Mouse (Mus musculus): ENCODE results near the gene Myh13. TPM values are rescaled to one million over a fixed set of nuclear protein-coding genes. Genes with fewer than 3 reads are reported as not detected.

Gene Myh13
- polyA plus RNA-seq, 1 experiment from 2014 or later, result not detected

GRCm38 (mm10) chr11:67345186-67345855 is 23.9 kb downstream of the Myh13 start:
- TF ChIP-seq CTCF (IDR thresholded peaks at IDR 0.05; ENCODE audit: low read depth) (no peak), EP300 (IDR thresholded peaks at IDR 0.05; ENCODE audit: low read depth) (no peak)
- H3K9ac ChIP-seq (replicated peaks), result no peak overlapping the region
- no peaks in the 10 kb centered on the region for H3K9me3 ChIP-seq (ENCODE audit: low read length)
- H3K4me1 ChIP-seq (ENCODE audit: insufficient read depth), result no peaks in the 10 kb centered on the region
- no peaks in the 10 kb centered on the region for H3K36me3 ChIP-seq (replicated peaks; ENCODE audit: insufficient read depth, low read length)
- 55% methylated on average over 2 of the region's 2 CpGs for WGBS (ENCODE audit: insufficient replicate concordance)
- ATAC-seq (no peak), DNase-seq (no peak)
- H3K27ac ChIP-seq (ENCODE audit: low read depth), result no peak overlapping the region
- H3K4me3 ChIP-seq (ENCODE audit: low read depth, low read length), result no peak overlapping the region
- no peak overlapping the region for H3K4me2 ChIP-seq (ENCODE audit: low read depth, low read length)
- H3K27me3 ChIP-seq (ENCODE audit: insufficient read depth, low read length), result 0 out of 2 replicates have a peak, but pooled peaks cover 6% of the 10 kb centered on the region

- 0 out of 2 replicates have a peak, but pooled peaks cover 6% of the 10 kb centered on the region for H3K27me3 ChIP-seq (ENCODE audit: insufficient read depth, low read length)
- TF ChIP-seq EP300 (IDR thresholded peaks at IDR 0.05; ENCODE audit: low read depth) (no peak), CTCF (IDR thresholded peaks at IDR 0.05; ENCODE audit: low read depth) (no peak)
- ATAC-seq (no peak), DNase-seq (no peak)
- no peak overlapping the region for H3K4me2 ChIP-seq (ENCODE audit: low read depth, low read length)
- H3K36me3 ChIP-seq (replicated peaks; ENCODE audit: insufficient read depth, low read length), result no peaks in the 10 kb centered on the region
- no peak overlapping the region for H3K4me3 ChIP-seq (ENCODE audit: low read depth, low read length)
- H3K9me3 ChIP-seq (ENCODE audit: low read length), result no peaks in the 10 kb centered on the region
- H3K9ac ChIP-seq (replicated peaks), result no peak overlapping the region
- no peak overlapping the region for H3K27ac ChIP-seq (ENCODE audit: low read depth)
- no peaks in the 10 kb centered on the region for H3K4me1 ChIP-seq (ENCODE audit: insufficient read depth)
These were observed 24.4 kb downstream of the Myh13 start for GRCm38 (mm10) chr11:67345856-67346236.

GRCm38 (mm10) chr11:67350153-67350768 is 28.8 kb downstream of the Myh13 start:
- H3K36me3 ChIP-seq (replicated peaks; ENCODE audit: insufficient read depth, low read length), result no peaks in the 10 kb centered on the region
- H3K27me3 ChIP-seq (ENCODE audit: insufficient read depth, low read length), result 0 out of 2 replicates have a peak, but pooled peaks cover 9% of the 10 kb centered on the region
- no peak overlapping the region for H3K27ac ChIP-seq (ENCODE audit: low read depth)
- no peak overlapping the region for H3K4me3 ChIP-seq (ENCODE audit: low read depth, low read length)
- no peak overlapping the region for H3K9ac ChIP-seq (replicated peaks)
- ATAC-seq, result no peak
- peak; percentile 89 for TF ChIP-seq CTCF (IDR thresholded peaks at IDR 0.05; ENCODE audit: low read depth)
- no peak for TF ChIP-seq EP300 (IDR thresholded peaks at IDR 0.05; ENCODE audit: low read depth)
- H3K4me2 ChIP-seq (ENCODE audit: low read depth, low read length), result no peak overlapping the region
- DNase-seq, result peak; percentile 69
- 47% methylated on average over 14 of the region's 14 CpGs for WGBS (ENCODE audit: insufficient replicate concordance)
- H3K9me3 ChIP-seq (ENCODE audit: low read length), result no peaks in the 10 kb centered on the region
- no peaks in the 10 kb centered on the region for H3K4me1 ChIP-seq (ENCODE audit: insufficient read depth)

- H3K27me3 ChIP-seq (ENCODE audit: insufficient read depth, low read length), result 0 out of 2 replicates have a peak, but pooled peaks cover 9% of the 10 kb centered on the region
- DNase-seq (no peak), ATAC-seq (no peak)
- no peaks in the 10 kb centered on the region for H3K36me3 ChIP-seq (replicated peaks; ENCODE audit: insufficient read depth, low read length)
- H3K9ac ChIP-seq (replicated peaks), result no peak overlapping the region
- H3K4me2 ChIP-seq (ENCODE audit: low read depth, low read length), result no peak overlapping the region
- 46% methylated on average over 4 of the region's 4 CpGs for WGBS (ENCODE audit: insufficient replicate concordance)
- peak; percentile 22 for TF ChIP-seq CTCF (IDR thresholded peaks at IDR 0.05; ENCODE audit: low read depth)
- TF ChIP-seq EP300 (IDR thresholded peaks at IDR 0.05; ENCODE audit: low read depth), result no peak
- no peaks in the 10 kb centered on the region for H3K9me3 ChIP-seq (ENCODE audit: low read length)
- no peaks in the 10 kb centered on the region for H3K4me1 ChIP-seq (ENCODE audit: insufficient read depth)
- no peak overlapping the region for H3K4me3 ChIP-seq (ENCODE audit: low read depth, low read length)
- H3K27ac ChIP-seq (ENCODE audit: low read depth), result no peak overlapping the region
These were observed 31.6 kb downstream of the Myh13 start for GRCm38 (mm10) chr11:67353011-67353410.

GRCm38 (mm10) chr11:67358031-67358430 is 36.6 kb downstream of the Myh13 start:
- Histone ChIP-seq H3K4me2 (ENCODE audit: low read depth, low read length) (no peak overlapping the region), H3K9ac (replicated peaks) (no peak overlapping the region), H3K27ac (ENCODE audit: low read depth) (no peak overlapping the region), H3K4me3 (ENCODE audit: low read depth, low read length) (no peak overlapping the region), H3K9me3 (ENCODE audit: low read length) (no peaks in the 10 kb centered on the region), H3K4me1 (ENCODE audit: insufficient read depth) (no peaks in the 10 kb centered on the region), H3K36me3 (replicated peaks; ENCODE audit: insufficient read depth, low read length) (no peaks in the 10 kb centered on the region), H3K27me3 (ENCODE audit: insufficient read depth, low read length) (no peaks in the 10 kb centered on the region)
- TF ChIP-seq CTCF (IDR thresholded peaks at IDR 0.05; ENCODE audit: low read depth), result no peak
- TF ChIP-seq EP300 (IDR thresholded peaks at IDR 0.05; ENCODE audit: low read depth), result no peak
- ATAC-seq (no peak), DNase-seq (no peak)
- 63% methylated on average over 10 of the region's 10 CpGs for WGBS (ENCODE audit: insufficient replicate concordance)

GRCm38 (mm10) chr11:67362236-67362635 is 40.8 kb downstream of the Myh13 start:
- H3K9ac ChIP-seq (replicated peaks), result no peak overlapping the region
- H3K9me3 ChIP-seq (ENCODE audit: low read length), result no peaks in the 10 kb centered on the region
- no peak overlapping the region for H3K4me2 ChIP-seq (ENCODE audit: low read depth, low read length)
- H3K27ac ChIP-seq (ENCODE audit: low read depth), result no peak overlapping the region
- no peaks in the 10 kb centered on the region for H3K27me3 ChIP-seq (ENCODE audit: insufficient read depth, low read length)
- WGBS (ENCODE audit: insufficient replicate concordance), result 57% methylated on average over 3 of the region's 3 CpGs
- ATAC-seq (no peak), DNase-seq (no peak)
- no peaks in the 10 kb centered on the region for H3K36me3 ChIP-seq (replicated peaks; ENCODE audit: insufficient read depth, low read length)
- no peaks in the 10 kb centered on the region for H3K4me1 ChIP-seq (ENCODE audit: insufficient read depth)
- no peak overlapping the region for H3K4me3 ChIP-seq (ENCODE audit: low read depth, low read length)
- no peak for TF ChIP-seq EP300 (IDR thresholded peaks at IDR 0.05; ENCODE audit: low read depth)
- TF ChIP-seq CTCF (IDR thresholded peaks at IDR 0.05; ENCODE audit: low read depth), result no peak
